18 mouse cellular contexts compared by ENCODE assay signal in genomic region chr11:79051522-79051921, GRCm38 (mm10).
DNase-seq lines count a peak whose midpoint lies in the region; ATAC-seq and TF ChIP-seq lines count a peak whose summit lies in the region.
"Had no signal": no experiment of that assay in that cellular context is flagged by ENCODE, and none has a peak within 500 bp of the region (broad histone marks: within the 10 kb centered on the region; RNA-seq: fewer than 3 reads in every experiment).

No protein-coding gene starts in this region.

- WGBS in heart, embryonic 13.5 days, result 78% methylated on average over 9 of the region's 9 CpGs
- 32% methylated on average over 9 of the region's 9 CpGs for WGBS in liver, embryonic 14.5 days (ENCODE audit: insufficient replicate concordance)

- no peak for TF ChIP-seq CTCF in CH12.LX (conservative IDR thresholded peaks at IDR 0.05 in 1 of 2, IDR thresholded peaks at IDR 0.05 in 1 of 2; ENCODE audit: low read depth in 2 of 2, low read length in 2 of 2)
- TF ChIP-seq CTCF in liver, embryonic 14.5 days (IDR thresholded peaks at IDR 0.05; ENCODE audit: low read depth), result no peak

- no peak for TF ChIP-seq RAD21 in CH12.LX (IDR thresholded peaks at IDR 0.05; ENCODE audit: low read depth, low read length)

- H3K9me3 ChIP-seq in heart, embryonic 13.5 days, result peaks cover 5% of the 10 kb centered on the region; the same call in 1 of the 2 replicates
- peaks cover 13% of the 10 kb centered on the region for H3K9me3 ChIP-seq in CH12.LX (replicated peaks; ENCODE audit: low read length)
- H3K9me3 ChIP-seq in liver, embryonic 14.5 days (ENCODE audit: control insufficient read depth, low read length), result no peaks in the 10 kb centered on the region; the same call in 1 of the 2 replicates

- H3K4me1 ChIP-seq in heart, embryonic 13.5 days, result peaks cover 71% of the 10 kb centered on the region
- H3K4me1 ChIP-seq in CH12.LX (ENCODE audit: control insufficient read depth in 1 of 2, insufficient read depth in 2 of 2), result peaks cover 31 to 64% of the 10 kb centered on the region in 2 experiments
- peaks cover 41 to 50% of the 10 kb centered on the region in 2 experiments for H3K4me1 ChIP-seq in liver, embryonic 14.5 days (replicated peaks; ENCODE audit: control insufficient read depth in 2 of 2, insufficient read depth in 2 of 2, low read length in 1 of 2)

- peak overlapping the region; percentile 61 for H3K27ac ChIP-seq in heart, embryonic 13.5 days (replicated peaks)
- no peak overlapping the region for H3K27ac ChIP-seq in CH12.LX (ENCODE audit: insufficient read depth, low read depth)
- peak overlapping the region; percentile 36 for H3K27ac ChIP-seq in liver, embryonic 14.5 days
- H3K27ac ChIP-seq: hindbrain, postnatal 0 days; midbrain, embryonic 12.5 days; stomach, postnatal 0 days had no signal

- H3K79me2 ChIP-seq in CH12.LX (replicated peaks; ENCODE audit: control insufficient read depth, extremely low read depth, insufficient read depth, poor library complexity, severe bottlenecking), result peaks cover 29% of the 10 kb centered on the region

- H3K36me3 ChIP-seq in heart, embryonic 13.5 days, result peaks cover 11% of the 10 kb centered on the region
- peaks cover 55 to 86% of the 10 kb centered on the region in 2 experiments for H3K36me3 ChIP-seq in CH12.LX (replicated peaks in 1 of 2; ENCODE audit: control insufficient read depth in 1 of 2, insufficient read depth in 1 of 2, low read length in 1 of 2)
- H3K36me3 ChIP-seq in liver, embryonic 14.5 days (replicated peaks; ENCODE audit: control insufficient read depth, insufficient read depth, low read depth), result no peaks in the 10 kb centered on the region
- H3K36me3 ChIP-seq: midbrain, embryonic 12.5 days had no signal

- intact Hi-C loops in heart, postnatal 25 days (cut with DNase I), result no loop called here

- ATAC-seq in heart, embryonic 13.5 days (ENCODE audit: extremely low read depth, insufficient number of reproducible peaks, low FRiP score, low TSS enrichment), result no peak
- ATAC-seq in erythroblast, adult 5-6 weeks (replicated peaks; ENCODE audit: low FRiP score, poor library complexity, severe bottlenecking), result 0 out of 2 replicates have a peak, but pooled peaks have one; percentile 23
- ATAC-seq in liver, embryonic 14.5 days (ENCODE audit: insufficient read depth), result no peak
- ATAC-seq: forebrain, embryonic 14.5 days; hindbrain, postnatal 0 days had no signal

- TF ChIP-seq POLR2A in CH12.LX (IDR thresholded peaks at IDR 0.05; ENCODE audit: low read depth, low read length), result no peak

- no peak overlapping the region for H3K4me3 ChIP-seq in heart, embryonic 13.5 days
- no peak overlapping the region for H3K4me3 ChIP-seq in CH12.LX (replicated peaks in 1 of 3; ENCODE audit: low read depth in 2 of 3, low read length in 2 of 3, poor library complexity in 1 of 3)
- 0 out of 4 replicates have a peak overlapping the region, but pooled peaks have one; percentile 12 to 33 for H3K4me3 ChIP-seq in liver, embryonic 14.5 days (ENCODE audit: insufficient read depth in 1 of 2, low read depth in 2 of 2, low read length in 2 of 2)
- H3K4me3 ChIP-seq: midbrain, embryonic 12.5 days had no signal

- H3K9ac ChIP-seq in heart, embryonic 13.5 days, result peak overlapping the region; percentile 15; the same call in 1 of the 2 replicates
- H3K9ac ChIP-seq in CH12.LX (ENCODE audit: insufficient read depth, low read depth), result no peak overlapping the region
- H3K9ac ChIP-seq in liver, embryonic 14.5 days (replicated peaks), result peak overlapping the region; percentile 37
- H3K9ac ChIP-seq: midbrain, embryonic 12.5 days had no signal

- in situ Hi-C loops in CH12.LX (cut with MboI; ENCODE audit: low pct_ligation_motif_present, low pct_unique_long_range_greater_than_20kb, low sequenced_read_pairs), result no loop called here

- no peaks in the 10 kb centered on the region for H3K27me3 ChIP-seq in heart, embryonic 13.5 days (replicated peaks)
- H3K27me3 ChIP-seq in CH12.LX (replicated peaks), result no peaks in the 10 kb centered on the region
- no peaks in the 10 kb centered on the region for H3K27me3 ChIP-seq in liver, embryonic 14.5 days (ENCODE audit: control insufficient read depth, insufficient read depth, low read length)
- H3K27me3 ChIP-seq: midbrain, embryonic 12.5 days had no signal

- DNase-seq in heart, postnatal 25 days (ENCODE audit: low spot score), result no peak
- no peak for DNase-seq in CH12.LX (ENCODE audit: extremely low read depth)
- DNase-seq in liver, embryonic 14.5 days (ENCODE audit: low read depth in 3 of 3, low spot score in 3 of 3), result no peak
- no peak for DNase-seq in lung, adult 18-20 months
- no peak for DNase-seq in frontal cortex, postnatal 10 days (ENCODE audit: low spot score in 2 of 2)
- DNase-seq in thymus, adult 18-20 months, result no peak
- DNase-seq: adrenal gland, adult 2 months; B cell, adult 2 months; cerebellum, postnatal 10 days; kidney, adult 18-20 months; kidney, postnatal 10 days; thymus, postnatal 14 days had no signal

- dilution Hi-C loops in CH12.LX (cut with MboI; ENCODE audit: extremely low pct_ligation_motif_present, extremely low pct_unique_long_range_greater_than_20kb, low sequenced_read_pairs), result no loop called here

- TF ChIP-seq EP300 in CH12.LX (IDR thresholded peaks at IDR 0.05; ENCODE audit: low read length), result no peak
- TF ChIP-seq EP300 in liver, embryonic 14.5 days (IDR thresholded peaks at IDR 0.05; ENCODE audit: low read depth), result no peak

- peak overlapping the region; percentile 31; the same call in 1 of the 2 replicates for H3K4me2 ChIP-seq in heart, embryonic 13.5 days
- H3K4me2 ChIP-seq in CH12.LX (ENCODE audit: insufficient read depth, low read depth, poor library complexity, severe bottlenecking), result no peak overlapping the region
- H3K4me2 ChIP-seq in liver, embryonic 14.5 days (ENCODE audit: low read depth), result peak overlapping the region; percentile 70
- H3K4me2 ChIP-seq: midbrain, embryonic 12.5 days had no signal

TF ChIP-seq in CH12.LX, 34 proteins besides CTCF, POLR2A, EP300 and RAD21:
- TF ChIP-seq MAFK (IDR thresholded peaks at IDR 0.05; ENCODE audit: insufficient replicate concordance, low read length) (peak; percentile 90), GABPA (IDR thresholded peaks at IDR 0.05; ENCODE audit: insufficient replicate concordance, low read depth, low read length) (no peak)

Comparison
In these comparisons a context has a peak if more than half of its experiments do, and no peak if none do; other contexts are left out.
1. H3K4me3 ChIP-seq: peak in liver, embryonic 14.5 days (2 of 2); none in heart, embryonic 13.5 days (single experiment) and CH12.LX (0 of 3).